Mouse (Mus musculus): ENCODE data around the gene Synj2.

- no peak for TF ChIP-seq CTCF (conservative IDR thresholded peaks at IDR 0.05; ENCODE audit: insufficient read depth, insufficient read length, low read depth, low read length)
- no peak for TF ChIP-seq POLR2A (IDR thresholded peaks at IDR 0.05; ENCODE audit: low read depth, low read length)
These were observed 36.2 kb downstream of the Synj2 start for GRCm38 (mm10) chr17:5977056-5977920.

All from kidney, adult 2 months (tissue).